Mouse (Mus musculus): ENCODE data around the gene Stk10.

- TF ChIP-seq CTCF (IDR thresholded peaks at IDR 0.05; ENCODE audit: extremely low read depth, insufficient read depth, insufficient read length, insufficient replicate concordance) (no peak), POLR2A (IDR thresholded peaks at IDR 0.05; ENCODE audit: low read depth, low read length) (no peak)
Measured at GRCm38 (mm10) chr11:32593081-32593480, 60.0 kb downstream of the Stk10 start.
